Mouse (Mus musculus) embryo, embryonic 11 days (tissue): Measurements from ENCODE around the gene Ywhab.
A peak's percentile ranks its signal among the peaks of the same experiment; 100 is the strongest.

Experiments used
- DNase-seq: peaks from one replicate; pipeline ENCODE4 v3.0.0-alpha.2; 2015

The Ywhab gene

DNA sequence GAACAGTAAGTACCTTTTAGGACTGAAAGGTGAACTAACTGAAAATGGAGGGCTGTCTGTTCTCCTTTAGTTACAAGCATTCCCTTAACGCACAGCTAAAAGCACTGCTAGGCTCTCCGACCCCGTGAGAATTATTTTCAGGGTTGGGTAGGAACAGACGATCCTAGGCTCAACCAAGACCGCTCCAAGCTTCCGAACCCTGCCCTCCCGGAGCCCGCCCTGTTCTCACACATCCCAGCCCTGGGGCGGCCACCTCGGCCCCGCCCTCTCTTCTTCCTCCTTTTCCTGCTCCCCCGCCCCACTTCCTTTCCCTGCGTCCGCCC is at the start of gene Ywhab:
Ywhab (plus strand) TSS at position 307 of the 323 bp plus-strand sequence.
- DNase-seq: no peak

DNA sequence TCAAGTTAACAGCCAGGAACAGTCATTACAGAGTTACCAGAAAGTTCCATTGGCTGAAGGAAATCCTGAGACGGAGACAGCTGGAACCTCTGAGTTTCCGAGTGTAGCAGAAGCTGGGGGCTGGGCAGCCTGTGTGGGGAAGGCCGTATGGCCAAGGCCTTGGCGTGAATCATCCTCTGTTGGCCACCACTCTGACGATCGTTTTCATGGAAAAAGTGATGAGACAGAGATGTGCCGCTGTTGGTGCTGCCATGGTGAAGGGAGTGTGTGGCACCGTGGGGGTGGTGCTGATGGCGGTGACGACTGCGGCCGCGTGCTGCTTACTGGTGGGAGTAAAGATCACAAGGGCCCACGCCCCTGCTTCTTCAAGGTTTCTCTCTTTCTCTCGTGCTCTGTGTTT is 48.5 kb upstream of the Ywhab start:
- no peak for DNase-seq

DNA sequence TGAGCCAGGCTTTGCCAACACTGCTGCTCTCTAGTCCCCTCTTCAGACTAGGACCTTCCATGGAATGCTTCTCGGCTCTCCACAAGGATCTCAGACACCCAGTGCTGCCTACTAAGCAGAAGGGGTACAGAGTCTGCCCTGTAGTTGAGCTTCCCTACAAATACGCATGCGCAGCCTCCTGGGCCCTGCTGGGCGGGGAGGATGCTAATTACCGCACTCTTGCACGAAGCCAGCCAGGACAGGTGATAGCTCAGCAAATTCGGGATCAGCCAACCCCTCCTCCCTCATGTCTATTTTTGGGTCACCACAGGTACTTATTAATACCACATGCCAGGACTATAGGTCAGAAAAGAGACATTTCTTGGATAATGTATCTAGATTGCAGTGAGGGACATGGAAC is 46.8 kb upstream of the Ywhab start:
- DNase-seq: no peak

DNA sequence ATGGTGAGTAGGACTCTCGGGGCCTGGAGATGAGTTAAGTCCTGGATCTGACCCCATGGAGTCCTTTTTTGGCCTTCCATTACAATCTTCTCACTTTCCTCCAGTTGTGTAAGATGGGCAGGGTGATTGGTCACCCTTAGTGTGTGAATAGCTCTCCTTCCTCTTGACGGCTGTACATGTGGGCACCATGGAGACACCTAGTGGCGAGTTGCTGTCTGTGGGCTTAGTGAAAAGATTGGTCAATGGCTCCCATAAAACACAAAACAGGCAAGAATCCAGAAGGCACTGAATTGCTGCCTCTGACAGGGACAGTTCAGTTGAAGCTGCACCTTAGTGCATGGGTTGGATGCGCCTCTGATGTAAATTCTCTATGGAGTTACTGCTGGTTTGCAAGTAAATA is 43.0 kb upstream of the Ywhab start:
- peak; percentile 77 for DNase-seq

DNA sequence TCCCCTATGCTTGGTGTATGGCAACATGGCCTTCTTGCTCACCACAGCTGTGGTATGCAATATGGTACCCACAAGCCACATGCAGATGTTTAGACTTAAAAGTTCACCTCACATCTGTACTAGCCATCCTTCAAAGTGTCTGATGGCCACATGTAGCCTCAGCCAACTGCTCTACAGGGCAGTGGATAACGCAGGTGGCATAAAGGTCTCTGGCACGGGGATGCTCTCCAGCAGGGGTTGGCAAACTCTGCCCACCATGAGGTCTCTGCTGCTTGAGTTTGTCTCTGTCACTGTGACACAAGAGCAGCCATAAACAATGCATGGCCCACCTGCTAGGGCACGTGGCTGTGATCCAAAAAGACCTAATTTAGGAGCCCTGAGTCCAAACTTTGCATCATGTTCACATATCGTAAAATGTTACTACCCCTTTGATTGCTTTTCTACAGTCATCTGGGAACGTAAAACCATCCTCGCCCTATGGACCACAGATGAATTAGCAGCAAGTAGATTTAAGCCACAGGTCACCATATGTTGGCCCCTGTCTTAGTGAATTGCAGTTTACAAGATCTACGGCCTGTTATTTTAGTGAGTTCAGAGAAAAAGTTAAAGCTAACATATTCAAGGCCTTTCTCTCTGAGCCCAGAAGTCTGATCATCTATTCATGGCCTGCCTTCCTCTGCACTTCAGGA is 41.0 kb upstream of the Ywhab start:
- DNase-seq: no peak

DNA sequence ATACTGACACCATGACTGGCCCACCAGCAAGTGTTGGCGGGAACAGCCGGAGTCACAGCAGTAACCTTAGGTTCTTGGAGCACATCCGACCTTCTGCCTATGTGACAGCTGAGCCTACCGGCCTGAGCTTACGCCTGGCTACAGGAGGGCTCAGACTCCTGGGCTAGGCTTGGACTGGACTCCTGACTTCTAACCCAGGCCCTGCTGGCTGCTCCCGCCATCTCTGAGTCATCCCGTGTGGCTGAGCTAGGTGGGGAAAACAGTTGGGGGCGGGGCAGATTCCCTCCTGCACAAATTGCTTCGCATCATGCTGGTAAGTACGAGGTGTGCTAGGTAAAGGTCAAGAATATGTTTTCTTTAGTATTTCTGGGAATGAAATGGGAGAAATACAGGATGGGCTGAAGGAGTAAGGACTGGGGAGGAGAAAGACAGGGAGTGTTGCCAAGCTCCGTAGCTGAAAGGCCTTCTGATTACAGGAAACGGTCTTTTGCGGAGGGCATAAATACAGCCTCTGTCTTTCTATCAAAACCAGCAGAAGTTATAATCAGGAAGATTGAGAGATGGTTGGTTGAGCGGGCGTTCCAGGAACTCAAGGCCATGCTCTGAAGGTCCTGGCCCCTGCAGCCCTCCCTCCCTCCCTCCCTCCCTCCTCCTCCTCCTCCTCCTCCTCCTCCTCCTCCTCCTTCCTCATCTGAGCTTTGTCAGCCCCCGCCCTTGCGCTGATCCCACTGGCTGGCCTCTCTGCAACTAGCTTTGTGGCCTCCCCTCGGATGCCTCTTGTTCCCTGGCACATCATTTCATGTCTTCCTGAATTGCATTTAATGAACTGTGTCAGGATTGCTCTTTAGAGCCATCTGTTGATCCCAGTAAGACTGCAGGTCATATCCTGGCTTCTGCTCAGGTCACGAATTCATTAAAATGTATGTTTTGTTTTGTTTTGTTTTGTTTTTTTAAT is 29.9 kb upstream of the Ywhab start:
- DNase-seq: no peak

DNA sequence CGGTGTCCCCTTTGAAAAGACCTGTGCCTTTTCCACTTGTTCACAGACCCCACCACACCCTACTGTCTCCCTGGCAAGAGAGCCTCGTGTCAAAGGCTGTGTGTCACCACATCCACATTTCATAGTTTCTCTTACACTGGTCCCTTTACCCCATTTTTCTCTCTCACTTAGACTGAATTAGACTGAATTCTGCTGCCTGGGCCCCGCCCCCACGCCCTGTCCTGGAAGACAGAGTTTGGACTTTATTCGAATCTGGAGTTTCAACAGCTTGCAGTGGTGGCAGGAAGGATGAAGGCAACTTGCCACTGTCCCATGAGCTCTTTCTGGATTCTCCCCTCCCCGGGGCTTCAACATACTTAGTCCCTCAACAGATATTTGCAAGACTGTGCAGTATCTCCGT is 29.1 kb upstream of the Ywhab start:
- no peak for DNase-seq

DNA sequence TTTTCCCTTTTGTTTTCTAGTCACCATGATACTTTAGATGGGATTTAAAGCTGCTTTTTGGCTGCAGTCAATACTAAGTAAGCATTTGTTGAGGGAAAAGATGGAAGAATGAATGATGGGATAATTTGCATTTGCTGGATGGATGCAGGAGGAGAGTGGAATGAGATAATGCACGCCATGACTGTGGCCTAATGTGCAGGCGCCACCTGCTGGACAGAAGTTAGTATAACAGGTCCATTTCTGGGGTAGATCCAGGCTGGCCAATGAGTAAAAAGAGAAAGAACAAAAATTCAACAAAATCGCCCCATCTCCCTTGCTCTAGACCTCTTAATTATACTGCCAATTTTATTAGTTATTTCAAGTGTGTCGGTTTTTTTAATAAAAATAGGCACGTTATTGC is 26.2 kb upstream of the Ywhab start:
- peak; percentile 79 for DNase-seq

DNA sequence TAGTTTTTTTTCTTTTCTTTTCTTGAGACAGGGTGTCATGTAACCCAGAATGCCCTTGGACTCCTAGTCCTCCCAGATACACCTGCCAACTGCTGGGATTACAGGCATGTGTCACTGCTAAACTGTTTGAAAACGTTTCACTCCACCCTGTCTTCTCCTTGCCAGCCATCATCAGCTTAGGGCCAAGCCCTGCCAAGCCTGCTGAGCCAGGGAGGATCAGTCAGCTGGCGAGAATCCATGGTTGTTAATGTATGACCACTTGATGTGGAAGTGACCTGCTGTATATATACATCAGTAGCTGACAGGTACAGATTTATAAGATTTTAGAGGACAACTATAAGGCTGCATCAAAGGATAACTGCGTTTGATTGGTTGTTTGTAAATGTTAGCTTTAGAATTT is 24.4 kb upstream of the Ywhab start:
- DNase-seq: no peak

DNA sequence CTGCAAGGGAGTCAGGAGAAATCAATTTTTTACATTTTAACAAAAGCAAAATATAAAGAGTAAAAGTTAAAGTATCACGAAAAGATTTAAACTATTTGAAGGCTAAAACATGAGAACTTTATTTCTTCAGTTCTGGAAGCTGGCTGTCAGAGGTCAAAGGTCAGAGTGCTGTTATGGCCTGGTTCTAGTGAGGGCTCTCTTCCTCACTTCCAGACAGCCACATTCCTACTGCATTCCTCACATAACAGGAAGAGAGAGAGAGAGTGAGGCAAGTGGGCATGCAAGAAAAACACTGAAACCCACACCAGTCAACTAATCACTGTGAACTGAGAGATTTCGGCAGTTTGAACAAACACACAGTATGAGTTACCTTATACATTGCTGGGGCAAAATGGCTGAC is 20.7 kb upstream of the Ywhab start:
- DNase-seq: no peak

DNA sequence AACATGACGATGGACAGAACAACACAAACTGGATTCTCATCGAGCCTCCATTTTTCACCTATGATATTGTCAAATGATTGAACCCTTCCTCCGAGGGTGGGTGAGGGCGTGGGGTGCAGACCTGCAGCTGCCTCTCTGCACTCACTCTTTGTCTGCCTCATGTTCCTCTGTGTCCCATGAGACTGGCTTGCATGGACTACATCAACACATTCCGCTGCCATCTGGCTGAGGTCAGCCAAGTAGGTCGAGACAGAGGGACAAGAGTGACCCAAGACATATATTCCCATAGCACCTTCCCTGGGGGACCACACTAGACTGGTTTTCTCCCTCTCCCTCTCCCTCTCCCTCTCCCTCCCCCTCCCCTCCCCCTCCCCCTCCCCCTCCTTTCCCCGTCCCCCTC is 18.3 kb upstream of the Ywhab start:
- no peak for DNase-seq

DNA sequence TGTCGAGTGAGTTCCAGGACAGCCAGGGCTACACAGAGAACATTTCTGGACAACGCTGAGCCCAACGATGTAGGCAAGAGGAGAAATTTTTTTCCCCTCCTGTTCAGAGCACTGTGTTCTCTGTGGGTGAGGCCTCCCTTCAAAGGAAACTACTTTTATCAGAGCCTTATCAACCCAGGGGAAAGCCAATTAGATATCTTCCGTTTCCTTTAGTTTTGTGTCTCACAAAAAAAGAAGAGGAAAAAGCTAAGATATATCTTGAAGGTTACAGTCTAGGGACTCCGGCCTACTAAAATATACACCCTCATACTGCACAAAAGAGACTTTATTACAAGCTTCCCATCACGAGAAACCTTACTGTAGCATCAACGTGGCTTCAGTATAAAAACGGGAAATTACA is 7.5 kb upstream of the Ywhab start:
- DNase-seq: no peak

DNA sequence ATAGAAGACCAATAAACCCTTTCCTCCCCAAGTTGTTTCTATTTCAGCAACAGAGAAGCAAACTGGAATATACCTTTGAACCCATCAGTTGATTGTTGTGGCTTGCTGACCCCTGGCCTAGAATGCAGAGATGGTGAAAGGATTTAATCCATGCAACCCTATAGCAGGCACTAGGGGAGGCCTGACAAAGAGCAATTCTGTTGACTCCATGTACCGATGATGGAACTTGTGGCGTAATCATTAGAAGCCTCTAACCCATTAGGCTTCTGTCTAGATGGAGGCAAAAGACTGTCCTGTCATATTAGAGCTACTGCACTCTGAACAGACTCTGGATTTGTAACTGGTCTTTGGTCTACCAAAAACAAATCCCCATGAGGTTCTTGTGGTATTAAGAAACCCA is 1.9 kb upstream of the Ywhab start:
- DNase-seq: no peak

DNA sequence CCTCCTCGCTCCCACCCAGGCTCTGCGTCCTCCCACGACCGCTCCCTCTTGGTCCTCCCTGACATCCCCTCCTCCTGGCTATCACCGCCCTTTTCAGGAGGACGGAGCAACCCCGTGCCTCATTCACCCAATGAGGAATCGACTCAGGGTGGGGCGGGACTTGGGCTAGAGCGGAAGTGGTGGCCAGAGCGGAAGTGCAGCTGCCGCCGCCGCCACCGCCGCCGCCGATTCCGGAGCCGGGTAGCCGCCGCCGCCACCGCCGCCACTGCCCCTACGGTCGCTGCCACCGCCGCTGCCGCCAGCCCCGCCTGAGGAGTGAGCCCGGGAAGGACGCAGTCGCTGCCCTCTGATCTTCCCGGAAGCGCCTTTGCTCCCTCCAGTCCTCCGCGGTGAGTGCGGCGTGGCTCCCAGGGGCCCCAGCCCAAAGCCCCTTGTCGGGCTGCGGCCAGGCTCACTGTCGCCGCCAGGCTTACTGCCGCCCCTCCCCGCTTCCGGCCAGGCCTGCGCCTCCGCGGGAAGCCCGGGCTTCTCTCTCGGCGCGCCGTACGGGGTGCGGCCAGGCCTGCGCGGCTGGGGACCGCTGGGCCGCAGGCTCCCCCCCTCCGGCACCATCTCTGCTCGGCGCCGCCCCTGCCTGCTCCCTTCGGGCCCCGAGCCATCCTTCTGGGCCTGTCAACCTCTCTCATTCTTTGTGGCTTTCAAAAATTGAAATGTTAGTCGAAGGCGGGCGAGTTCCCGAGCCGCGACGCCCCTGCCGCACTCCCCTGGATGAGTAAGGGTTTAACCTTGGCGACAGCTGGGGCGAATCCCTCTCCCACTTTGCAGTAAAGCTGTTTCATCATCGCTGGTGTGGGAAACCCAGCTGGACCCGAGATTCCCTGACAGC is 460 bp downstream of the Ywhab start:
- peak; percentile 98 for DNase-seq

DNA sequence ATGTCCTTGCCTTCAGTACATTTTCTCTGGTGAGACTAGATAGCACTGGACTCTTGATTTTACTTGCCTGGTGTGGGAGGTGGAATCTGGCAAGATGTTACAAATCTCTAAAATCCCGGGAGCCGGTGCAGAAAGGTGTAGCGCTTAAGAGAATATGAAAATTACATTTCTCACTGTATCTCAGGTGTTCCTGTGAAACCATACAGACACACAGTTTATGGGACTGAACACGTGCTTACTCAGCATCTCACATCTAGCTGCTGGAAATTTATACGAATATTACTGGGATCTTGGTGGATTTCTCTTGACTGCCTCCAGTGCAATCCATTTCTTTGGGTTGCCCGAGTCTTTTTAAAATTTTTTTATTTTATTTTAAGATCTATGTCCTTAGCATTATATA is 1.5 kb downstream of the Ywhab start:
- DNase-seq: no peak

DNA sequence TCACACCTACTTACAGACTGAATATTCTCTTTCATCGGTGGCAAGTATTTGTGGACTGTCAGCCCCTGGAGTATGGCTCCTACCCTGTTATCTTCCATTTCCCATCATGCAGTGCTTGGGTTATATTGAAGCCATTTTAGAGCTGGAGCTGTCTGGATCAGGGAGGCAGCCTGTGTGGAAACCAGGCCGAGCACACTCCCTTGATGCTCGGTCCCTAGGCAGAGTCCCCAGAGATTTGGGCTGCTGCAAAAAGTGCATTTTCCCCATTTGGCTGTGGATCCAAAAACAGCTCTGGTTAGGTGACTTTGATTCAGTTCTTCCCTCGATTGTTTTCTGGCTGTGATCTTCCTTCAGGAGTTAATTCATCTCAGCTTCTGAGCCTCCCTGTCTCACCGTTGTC is 2.1 kb downstream of the Ywhab start:
- no peak for DNase-seq

DNA sequence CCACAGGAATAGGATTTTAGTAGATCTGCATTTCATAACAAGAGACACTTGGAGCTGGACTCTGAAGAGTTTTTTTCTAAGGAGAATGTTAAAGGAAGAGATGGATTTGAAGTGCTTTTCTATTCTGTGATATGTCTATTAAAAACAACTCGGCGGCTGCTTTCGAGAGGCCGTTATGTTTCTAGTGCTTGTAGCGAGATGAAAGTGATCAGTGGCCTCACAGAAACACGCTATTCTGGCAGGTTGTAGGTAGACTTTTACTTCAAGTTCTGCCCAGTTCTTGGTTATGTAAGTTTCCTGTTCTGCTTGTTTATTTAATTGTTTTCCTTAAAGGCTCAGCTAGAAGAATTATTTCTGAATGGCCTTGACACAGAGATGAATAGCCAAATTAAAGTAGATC is 4.2 kb downstream of the Ywhab start:
- no peak for DNase-seq

DNA sequence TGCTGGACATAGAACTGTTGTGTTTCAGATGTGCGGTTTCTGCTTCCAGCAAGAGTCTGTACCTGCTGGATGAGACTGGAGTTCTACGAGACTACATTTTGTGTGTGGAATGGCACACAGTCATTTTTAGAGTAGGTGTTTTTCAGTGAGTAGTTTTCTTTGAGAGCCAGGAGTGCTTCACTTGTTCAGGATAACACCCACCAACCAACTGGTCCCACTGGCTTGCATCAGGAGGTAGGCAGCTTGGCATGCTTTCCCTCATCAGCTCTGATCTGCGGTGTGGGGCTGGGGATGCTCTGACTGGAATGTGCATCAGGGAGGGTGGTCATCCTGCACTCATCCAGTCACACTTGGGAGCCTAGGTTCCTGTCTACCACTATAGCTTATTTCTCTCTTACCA is 7.9 kb downstream of the Ywhab start:
- no peak for DNase-seq

DNA sequence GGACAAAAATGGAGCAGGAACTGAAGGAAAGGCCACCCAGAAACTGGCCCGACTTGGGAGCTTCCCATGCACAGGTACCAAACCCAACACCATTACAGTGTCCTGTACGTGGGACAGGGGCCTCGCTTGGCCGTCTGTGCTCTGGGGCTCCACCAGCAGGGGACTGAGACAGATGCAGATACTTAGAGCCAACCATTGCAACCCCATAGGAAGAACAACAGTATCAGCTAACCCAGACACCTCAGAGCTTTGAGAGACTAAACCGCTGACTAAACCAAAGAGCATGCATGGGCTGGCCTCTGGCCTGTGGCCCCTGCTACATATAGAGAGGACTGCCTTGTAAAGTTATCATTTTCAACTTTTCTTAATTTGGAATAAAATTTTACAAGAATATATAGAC is 9.7 kb downstream of the Ywhab start:
- DNase-seq: no peak

DNA sequence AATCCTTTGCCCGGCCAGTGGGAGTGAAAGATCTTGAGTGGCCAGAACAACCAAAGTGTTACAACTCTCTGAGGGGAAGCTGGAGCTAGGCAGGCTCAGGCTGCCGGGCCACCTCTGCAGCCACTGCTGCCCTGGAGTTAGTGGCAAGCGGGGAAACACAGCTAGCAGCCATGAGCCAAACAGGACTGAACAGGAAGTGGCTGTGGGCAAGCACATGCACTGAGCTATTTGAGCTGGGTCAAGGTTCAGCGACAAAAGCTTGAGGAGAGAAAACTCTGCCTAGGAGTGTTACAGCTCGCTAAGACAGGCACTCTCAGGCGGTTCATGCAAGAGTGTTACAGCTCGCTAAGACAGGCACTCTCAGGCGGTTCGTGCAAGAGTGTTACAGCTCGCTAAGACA is 12.2 kb downstream of the Ywhab start:
- peak; percentile 39 for DNase-seq

DNA sequence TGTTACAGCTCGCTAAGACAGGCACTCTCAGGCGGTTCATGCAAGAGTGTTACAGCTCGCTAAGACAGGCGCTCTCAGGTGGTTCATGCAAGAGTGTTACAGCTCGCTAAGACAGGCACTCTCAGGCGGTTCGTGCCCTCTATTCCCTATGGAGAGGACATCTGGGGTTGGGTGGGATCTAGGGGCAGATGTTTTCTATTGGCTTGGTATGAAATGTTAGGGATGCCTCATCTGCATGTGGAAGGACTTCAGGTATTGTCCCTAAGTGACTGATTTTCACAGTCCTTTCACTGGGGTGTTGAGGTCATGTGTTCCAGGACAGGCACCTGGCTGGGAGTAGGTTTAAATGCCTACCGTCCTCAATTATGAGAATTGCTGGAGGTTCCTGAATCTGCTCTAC is 12.8 kb downstream of the Ywhab start:
- DNase-seq: no peak

DNA sequence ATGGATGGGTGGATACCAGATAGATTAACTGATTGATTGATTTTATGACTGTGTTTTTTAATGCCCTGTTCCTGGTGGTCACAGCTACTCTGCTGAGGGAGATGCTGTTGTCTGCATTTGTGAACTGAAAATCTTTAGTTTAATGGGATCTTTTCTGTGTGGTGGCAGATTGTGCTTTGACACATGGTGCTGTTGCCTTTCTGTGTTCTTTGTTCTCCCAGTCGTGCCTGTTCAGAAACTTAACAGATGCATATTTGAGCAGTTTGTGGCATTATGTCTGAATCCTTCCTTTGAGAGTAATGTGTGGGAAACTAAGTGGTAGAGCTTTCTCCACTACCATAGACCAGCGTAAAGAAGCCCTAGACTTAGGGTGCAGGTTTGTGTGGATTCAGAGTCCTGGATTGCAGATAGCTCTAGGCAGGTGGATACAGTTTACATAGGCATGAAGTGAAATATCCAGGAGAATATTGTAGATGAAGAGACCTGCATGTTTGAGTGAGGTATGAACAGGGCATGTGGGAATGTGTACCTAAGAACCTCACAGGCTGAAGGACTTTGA is 13.3 kb downstream of the Ywhab start:
- DNase-seq: no peak

DNA sequence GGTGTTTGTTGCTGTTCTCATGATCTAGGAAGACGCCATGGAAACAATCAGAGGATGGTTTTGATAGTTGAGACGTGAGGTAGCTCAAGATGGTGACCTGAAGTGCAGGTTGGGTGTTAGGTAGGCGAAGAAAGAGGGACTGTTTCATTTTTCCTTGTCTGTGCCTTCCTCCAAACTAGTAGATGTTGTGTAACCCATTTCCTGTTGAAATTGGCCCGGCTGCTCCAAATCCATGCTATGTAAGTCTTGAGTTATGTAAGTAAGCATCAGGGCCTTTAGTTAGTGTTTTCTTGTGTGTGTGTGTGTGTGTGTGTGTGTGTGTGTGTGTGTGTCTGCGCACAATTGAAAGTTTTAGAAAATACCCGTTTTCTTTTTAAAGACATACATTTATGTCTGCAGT is 14.5 kb downstream of the Ywhab start:
- DNase-seq: no peak
